Mouse (Mus musculus): ENCODE data around the gene Olfr739. TPM values are rescaled to one million over a fixed set of nuclear protein-coding genes. Genes with fewer than 3 reads are reported as not detected.

The Olfr739 gene
- not detected in 2 replicates for polyA plus RNA-seq (2012; rRNA removed)

DNA sequence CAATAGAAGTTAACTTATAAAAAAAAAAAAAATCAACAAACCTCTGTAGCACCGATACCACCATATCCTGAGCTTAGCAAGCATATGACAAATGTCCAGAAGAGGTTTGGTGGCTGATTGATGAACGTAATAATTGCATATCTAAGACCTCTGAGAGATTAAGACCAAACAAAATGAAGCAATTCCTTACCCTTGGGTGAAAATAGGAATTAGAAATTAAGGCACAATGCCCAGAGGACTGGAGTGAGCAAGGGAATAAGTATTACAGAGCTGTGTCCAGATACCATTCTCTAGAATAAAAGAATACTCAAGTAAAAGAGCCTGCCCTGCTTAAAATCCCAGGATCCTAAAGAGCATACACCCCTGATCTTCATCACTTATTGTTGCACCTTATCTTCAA, at the start of gene Olfr739:
Gene Olfr739 (plus strand): TSS at position 301 of the 400 bp plus-strand sequence.

DNA sequence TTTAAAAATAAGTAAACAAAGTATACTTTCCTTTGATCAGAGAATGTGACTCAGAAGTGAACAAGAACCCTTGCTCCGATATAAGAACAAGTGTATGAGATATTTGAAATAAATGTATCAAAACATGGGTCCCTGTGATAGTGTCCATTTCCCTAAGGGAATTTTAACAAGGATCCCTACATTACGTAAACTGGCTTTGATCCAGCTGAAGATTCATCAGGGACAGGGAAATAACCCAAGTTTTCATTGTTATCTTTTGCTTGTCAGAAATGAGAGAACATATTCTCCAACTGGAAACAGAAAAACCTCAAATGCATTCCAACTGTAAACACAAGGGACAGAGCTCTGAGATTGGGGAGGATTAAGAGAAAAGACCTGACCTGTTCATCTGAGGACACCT, 37.6 kb upstream of the Olfr739 start, which contains the start of gene Olfr736:
Gene Olfr736 (plus strand): TSS at position 301 of the 400 bp plus-strand sequence.

DNA sequence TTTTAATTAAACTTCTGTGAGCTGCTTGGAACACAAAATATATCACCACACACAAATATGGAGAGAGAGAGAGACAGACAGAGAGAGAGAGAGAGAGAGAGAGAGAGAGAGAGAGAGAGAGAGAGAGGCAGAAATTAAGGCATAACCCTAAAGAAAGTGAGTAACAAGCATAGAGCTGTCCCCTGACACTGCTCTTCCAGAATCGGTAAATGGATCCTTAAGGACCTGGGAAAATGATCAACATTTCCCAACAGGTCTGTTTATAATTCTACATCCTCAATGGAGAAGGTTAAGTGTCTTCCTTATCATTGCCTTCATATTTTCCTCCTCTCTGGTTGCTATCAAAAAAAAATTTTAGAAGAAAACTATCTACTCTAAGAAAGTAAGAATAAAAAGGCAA, 11.2 kb upstream of the Olfr739 start, which contains the start of gene Olfr738:
Gene Olfr738 (plus strand): TSS at position 301 of the 400 bp plus-strand sequence.

DNA sequence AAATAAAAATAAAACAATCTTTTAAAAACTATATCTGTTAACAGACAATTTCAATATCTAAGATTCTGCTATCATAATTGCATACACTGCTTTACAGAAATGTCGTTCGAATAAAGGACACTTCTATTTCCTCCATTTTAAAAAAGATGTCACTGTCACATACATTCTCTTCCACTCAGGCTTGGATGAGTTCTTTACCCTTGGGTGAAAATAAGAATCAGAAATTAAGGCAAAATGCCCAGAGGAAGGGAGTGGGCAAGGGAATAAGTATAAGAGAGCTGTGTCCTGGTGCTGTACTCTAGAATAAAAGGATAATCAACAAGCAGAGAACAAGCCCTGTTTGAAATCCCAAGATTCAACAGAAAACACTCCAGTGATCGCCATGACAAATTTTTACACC, 26.8 kb downstream of the Olfr739 start, which contains the start of gene Olfr740:
Gene Olfr740 (plus strand): TSS at position 301 of the 400 bp plus-strand sequence.

DNA sequence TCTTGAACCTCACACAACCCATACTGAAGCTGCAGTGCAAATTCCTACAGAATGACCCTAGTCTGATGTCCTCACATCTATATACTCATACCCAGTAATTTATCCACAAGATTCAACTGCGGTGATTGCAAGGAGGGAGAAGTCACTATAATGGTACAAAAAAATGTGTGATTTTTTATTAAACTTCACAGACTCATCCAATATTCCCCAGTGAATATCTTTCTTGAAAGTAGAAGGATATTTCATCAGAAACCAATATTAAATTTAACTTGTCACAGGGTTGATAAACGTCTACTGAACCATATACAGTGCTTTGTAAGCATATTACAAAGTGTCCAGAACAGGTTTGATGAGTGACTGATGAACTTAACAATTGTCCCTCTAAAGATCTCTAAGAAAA, 54.0 kb downstream of the Olfr739 start, which contains the start of gene Olfr741:
Gene Olfr741 (plus strand): TSS at position 301 of the 400 bp plus-strand sequence.

Other genes with a start within 250 kb of the Olfr739 start
- not detected in 2 replicates for gene Olfr730, start 230.4 kb upstream of the Olfr739 start, polyA plus RNA-seq (2012; rRNA removed)
- gene Olfr731, start 176.8 kb upstream of the Olfr739 start, polyA plus RNA-seq (2012; rRNA removed): not detected in 2 replicates
- gene Olfr732, start 134.4 kb upstream of the Olfr739 start, polyA plus RNA-seq (2012; rRNA removed): not detected in 2 replicates
- not detected in 2 replicates for gene Olfr733, start 117.1 kb upstream of the Olfr739 start, polyA plus RNA-seq (2012; rRNA removed)
- gene Olfr734, start 91.9 kb upstream of the Olfr739 start, polyA plus RNA-seq (2012; rRNA removed): not detected in 2 replicates
- gene Olfr735, start 69.8 kb upstream of the Olfr739 start, polyA plus RNA-seq (2012; rRNA removed): not detected in 2 replicates
- gene Tlr11, start 60.7 kb upstream of the Olfr739 start, polyA plus RNA-seq (2012; rRNA removed): 0.21 and 0.36 TPM in 2 replicates
- gene Olfr736, start 37.5 kb upstream of the Olfr739 start, polyA plus RNA-seq (2012; rRNA removed): not detected in 2 replicates
- not detected in 2 replicates for gene Olfr738, start 11.1 kb upstream of the Olfr739 start, polyA plus RNA-seq (2012; rRNA removed)
- gene Olfr740, start 26.9 kb downstream of the Olfr739 start, polyA plus RNA-seq (2012; rRNA removed): not detected in 2 replicates
- not detected in 2 replicates for gene Olfr741, start 54.1 kb downstream of the Olfr739 start, polyA plus RNA-seq (2012; rRNA removed)
- not detected in 2 replicates for gene Olfr742, start 85.0 kb downstream of the Olfr739 start, polyA plus RNA-seq (2012; rRNA removed)
- gene Olfr743, start 103.2 kb downstream of the Olfr739 start, polyA plus RNA-seq (2012; rRNA removed): not detected in 2 replicates
- not detected in 2 replicates for gene Olfr744, start 196.3 kb downstream of the Olfr739 start, polyA plus RNA-seq (2012; rRNA removed)
- gene Olfr745, start 220.8 kb downstream of the Olfr739 start, polyA plus RNA-seq (2012; rRNA removed): not detected in 2 replicates
- gene Olfr746, start 228.5 kb downstream of the Olfr739 start, polyA plus RNA-seq (2012; rRNA removed): not detected in 2 replicates

All from ovary, adult 2 months (tissue).